Mouse (Mus musculus) adrenal gland, adult 18-20 months (tissue): ENCODE data around the gene Rgp1. TPM values are rescaled to one million over a fixed set of nuclear protein-coding genes. Genes with fewer than 3 reads are reported as not detected.
"Not testable (repeated sequence)": the region's sequence is repeated elsewhere in the genome, so short reads cannot be mapped to it uniquely, and the experiment has no call there.

Experiments used
- DNase-seq, 2 experiments: peaks; one replicate each; pipeline ENCODE4 v3.0.0; 2021 to 2022; ENCODE audit warnings: low spot score in 2 of 2
- total RNA-seq, 2 experiments: library from RNA; stranded (reverse); gene quantifications; 1 replicate in 1 of 2; 2 replicates in 1 of 2; pipeline ENCODE4 v1.2.3; 2021

Gene Rgp1
- total RNA-seq, 2 experiments from 2014 or later: 40.7 to 48.7 TPM

- no peak for DNase-seq
Measured at GRCm38 (mm10) chr4:43591961-43592360, 13.4 kb downstream of the Rgp1 start.

- DNase-seq: no peak
Measured at GRCm38 (mm10) chr4:43593453-43593852, 14.9 kb downstream of the Rgp1 start.

GRCm38 (mm10) chr4:43596597-43596996 lies 18.1 kb downstream of the Rgp1 start:
- not testable (repeated sequence) for DNase-seq

DNA sequence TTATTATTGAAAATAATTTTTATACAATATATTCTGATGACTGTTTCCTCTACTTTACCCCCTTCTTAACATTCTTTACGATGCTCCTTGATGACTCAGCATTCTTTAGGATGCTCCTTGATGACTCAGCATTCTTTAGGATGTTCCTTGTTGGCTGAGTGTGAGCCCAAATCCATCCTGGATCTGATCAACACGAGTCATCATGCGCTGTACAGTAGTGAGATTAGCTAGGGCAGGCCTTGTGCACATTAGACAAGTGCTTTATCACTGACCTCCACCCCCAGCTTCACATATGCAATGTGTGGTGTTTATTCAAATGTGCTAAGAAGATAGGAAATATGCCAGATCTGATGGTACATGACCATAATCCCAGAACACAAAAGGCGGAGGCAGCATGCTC lies 19.7 kb downstream of the Rgp1 start:
- DNase-seq: no peak

DNA sequence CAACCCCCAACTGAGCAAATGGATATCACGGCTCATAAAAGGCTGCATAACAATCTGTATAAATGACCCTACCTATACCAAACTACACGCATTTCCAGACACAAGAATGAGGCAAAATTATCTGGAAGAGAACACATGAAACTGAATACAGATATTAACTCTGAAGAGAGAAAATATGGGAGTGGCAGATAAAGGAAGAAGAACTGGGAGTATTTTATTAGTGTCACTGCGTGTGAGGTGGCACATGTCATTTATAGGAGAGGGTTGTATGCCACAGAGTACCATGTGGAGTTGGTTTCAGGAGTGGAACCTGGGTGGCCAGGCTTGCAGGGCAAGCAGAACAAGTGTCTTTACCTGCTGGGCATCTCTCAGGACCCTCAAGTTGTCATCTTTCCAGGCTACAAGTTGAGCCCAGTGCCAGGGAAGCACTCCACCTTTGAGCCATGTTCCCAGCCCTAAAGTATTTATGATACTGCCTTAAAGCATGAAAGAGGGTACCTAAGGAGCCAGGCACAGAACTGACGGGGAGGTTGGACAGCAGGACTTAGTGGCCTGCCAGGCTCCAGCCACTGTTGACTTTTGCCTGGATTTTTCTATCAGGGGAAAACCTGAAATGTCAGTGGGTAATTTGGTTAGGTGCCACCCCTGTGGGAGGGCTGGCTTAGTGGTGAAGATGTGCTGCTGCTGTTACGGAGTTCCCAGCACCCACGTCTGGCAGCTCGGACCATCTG lies 20.3 kb downstream of the Rgp1 start:
- DNase-seq: no peak

DNA sequence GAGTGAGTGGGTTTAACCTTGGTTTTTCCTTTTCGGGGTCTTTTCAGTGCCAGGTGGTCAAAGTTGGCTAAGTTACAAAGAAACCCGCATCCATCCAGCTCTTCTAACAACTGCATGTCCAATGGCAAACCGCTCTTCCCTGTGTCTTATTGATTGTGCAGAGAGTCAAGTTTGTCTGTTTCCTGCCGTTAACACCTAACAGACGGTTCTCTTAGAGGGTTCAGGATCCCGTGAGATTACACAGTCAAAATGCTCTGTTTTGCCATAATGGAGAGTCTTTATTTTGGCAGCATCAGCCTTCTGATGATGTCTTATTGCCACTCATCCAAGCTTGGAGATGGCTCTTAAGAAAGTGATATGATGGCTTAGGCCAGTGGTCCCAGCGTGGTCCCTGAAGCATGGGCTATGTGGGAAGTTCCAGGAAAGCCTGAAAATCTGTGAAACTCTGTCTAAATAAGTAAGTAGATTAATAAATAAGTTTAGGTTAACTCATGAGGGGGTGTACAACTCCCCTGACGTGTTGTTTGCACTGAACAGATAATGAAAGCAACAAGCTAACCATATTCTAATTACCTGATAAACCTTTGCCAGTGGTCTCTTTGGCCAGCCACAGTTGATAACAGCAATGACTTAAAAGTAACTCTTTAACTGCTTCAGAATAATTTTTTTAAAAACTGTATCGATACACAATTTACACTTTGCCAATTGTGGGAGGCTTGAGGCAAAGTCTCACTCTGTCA lies 21.9 kb downstream of the Rgp1 start:
- DNase-seq: no peak

- DNase-seq: no peak
Measured at GRCm38 (mm10) chr4:43604099-43604498, 25.6 kb downstream of the Rgp1 start.

GRCm38 (mm10) chr4:43604751-43605685 lies 26.5 kb downstream of the Rgp1 start:
- DNase-seq: no peak

DNA sequence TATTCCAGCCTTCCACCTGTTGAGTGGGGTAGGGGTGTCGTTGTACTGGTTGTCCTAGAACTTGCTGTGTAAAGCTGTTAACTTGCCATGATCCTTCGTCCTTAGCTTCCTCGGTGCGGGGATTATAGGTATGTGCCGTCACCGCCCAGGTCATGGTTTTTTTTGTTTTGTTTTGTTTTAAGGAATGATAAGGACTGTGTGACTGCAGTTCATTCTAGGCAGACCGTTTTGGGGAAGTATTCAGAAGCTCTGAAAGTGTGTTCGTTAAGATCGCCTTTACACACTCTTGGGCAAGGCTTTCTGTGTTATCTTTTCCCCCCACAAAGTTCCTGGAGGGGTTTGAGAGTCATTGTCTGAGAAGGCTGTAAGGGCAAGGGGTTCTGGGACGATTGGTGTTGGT lies 34.0 kb downstream of the Rgp1 start:
- DNase-seq: no peak

GRCm38 (mm10) chr4:43613060-43613730 lies 34.7 kb downstream of the Rgp1 start:
- no peak for DNase-seq

- DNase-seq: no peak
Measured at GRCm38 (mm10) chr4:43620146-43620778, 41.7 kb downstream of the Rgp1 start.

DNA sequence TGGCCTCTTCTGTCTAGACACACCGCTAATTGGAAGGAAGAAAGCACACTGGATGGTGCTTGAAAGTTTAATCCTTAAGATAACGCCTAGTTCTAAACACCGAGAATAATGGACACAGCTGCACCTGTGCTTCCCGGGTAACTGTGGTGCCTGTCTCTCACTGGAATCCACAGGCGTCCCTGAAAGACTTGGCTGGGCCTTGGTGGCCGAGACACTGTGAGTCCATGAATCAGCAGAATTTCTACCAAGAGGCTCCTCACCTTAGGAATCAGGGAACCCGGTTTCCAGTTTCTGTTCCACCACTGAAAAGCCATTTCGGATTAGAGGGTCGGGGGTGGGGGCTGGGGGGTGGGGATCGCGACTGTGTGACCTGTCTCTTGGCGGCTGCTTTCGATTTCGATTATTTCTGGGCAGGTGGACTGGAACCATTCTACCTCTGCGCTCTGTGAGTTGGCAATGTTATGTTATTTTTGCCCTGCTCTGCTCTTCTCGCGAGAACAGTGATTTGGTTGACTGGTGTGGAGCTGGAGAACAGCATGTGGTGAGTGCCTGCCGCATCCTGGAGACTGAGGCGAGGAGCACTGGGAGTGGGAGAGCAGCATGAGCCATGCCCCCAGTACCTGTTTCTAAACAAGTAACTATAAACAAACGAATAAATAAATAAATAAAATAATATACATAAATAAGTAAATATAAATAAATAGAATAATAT lies 50.7 kb downstream of the Rgp1 start:
- DNase-seq: no peak

- DNase-seq: peak; percentile 66 to 75
Measured at GRCm38 (mm10) chr4:43630030-43630581, 51.6 kb downstream of the Rgp1 start.

- DNase-seq: no peak
Measured at GRCm38 (mm10) chr4:43630671-43631045, 52.1 kb downstream of the Rgp1 start.

DNA sequence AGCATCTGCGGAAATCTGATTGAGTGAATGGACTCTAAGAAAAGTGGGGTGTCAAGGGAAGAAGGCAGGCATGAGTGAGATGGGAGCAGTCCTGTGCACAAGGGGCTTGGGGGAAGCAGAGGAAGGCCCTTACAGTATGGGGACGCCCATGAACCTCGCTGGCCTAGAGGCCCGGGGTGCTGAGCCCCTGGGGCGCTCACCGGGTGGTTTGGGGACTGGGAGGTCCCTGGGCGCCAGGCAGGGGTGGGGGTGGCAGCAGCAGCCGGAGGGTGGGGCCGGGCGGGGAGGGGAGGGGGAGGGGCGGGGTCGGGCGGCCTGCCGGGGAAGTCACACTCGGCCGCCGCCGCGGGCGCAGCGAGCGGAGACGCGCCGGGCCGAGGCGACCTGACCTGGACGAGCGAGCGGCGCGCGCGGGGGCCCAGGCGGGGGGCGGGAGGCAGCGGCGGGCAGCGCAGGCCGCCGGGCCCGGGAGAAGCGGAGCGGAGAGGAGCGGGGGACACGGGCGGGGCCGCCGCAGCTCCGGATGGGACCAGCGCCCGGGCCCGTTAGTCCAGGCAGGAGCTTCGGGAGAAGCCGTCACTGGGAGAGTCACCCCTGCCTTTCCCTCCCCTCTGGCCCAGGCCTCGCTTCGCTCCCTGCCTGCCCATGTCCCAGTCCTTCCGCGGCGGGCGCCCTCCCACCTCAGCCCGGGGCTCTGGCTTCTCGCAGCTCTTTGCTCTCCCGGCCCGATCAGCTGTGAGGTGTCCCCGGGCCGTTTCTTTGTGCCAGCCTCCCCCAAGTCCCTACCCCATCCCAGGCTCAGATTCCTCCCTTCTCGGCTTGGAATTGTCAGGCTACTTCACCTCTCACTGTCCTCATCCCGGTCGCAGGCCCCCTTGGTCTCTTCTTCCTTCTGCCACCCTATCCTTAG lies 52.8 kb downstream of the Rgp1 start, which contains the start of gene Npr2:
Npr2 (plus strand) TSS at position 890 of the 910 bp plus-strand sequence.
- DNase-seq: peak; percentile 54 to 70

DNA sequence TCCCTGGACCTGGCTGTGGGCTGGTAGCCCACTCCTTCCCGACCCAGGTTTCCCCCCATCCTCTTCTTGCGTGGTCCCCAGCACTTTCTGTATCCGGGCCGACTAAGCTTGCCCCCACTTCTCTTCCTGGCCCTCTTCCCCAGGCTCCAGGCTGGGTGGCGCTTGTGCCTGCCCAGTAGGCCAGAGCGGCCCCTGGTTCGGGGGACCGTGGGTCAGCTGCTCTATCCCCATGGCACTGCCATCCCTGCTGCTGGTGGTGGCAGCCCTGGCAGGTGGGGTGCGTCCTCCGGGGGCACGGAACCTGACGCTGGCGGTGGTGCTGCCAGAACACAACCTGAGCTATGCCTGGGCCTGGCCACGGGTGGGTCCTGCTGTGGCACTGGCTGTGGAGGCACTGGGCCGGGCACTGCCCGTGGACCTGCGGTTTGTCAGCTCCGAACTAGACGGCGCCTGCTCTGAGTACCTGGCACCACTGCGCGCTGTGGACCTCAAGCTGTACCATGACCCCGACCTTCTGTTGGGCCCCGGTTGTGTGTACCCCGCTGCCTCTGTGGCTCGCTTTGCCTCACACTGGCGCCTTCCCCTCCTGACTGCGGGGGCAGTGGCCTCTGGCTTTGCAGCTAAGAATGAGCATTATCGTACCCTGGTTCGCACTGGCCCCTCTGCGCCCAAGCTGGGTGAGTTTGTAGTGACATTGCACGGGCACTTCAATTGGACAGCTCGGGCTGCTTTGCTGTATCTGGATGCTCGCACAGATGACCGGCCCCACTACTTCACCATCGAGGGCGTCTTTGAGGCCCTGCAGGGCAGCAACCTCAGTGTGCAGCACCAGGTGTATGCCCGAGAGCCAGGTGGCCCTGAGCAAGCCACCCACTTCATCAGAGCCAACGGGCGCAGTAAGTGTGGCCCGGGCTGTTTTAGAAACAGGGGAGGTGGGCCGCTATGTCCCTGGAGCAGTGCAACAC lies 53.7 kb downstream of the Rgp1 start:
- peak in 1 of 2 experiments; percentile 26 for DNase-seq

GRCm38 (mm10) chr4:43633296-43633695 lies 54.8 kb downstream of the Rgp1 start:
- peak in 1 of 2 experiments; percentile 21 for DNase-seq
